Mouse (Mus musculus) C2C12 (cell line): Measurements from ENCODE around the gene Gm9999. TPM values are rescaled to one million over a fixed set of nuclear protein-coding genes. Genes with fewer than 3 reads are reported as not detected.
A peak's percentile ranks its signal among the peaks of the same experiment; 100 is the strongest.

Experiments used
- H3K27me3 ChIP-seq: one replicate; pipeline ENCODE4 v1.6.1; 2011; ENCODE audit not compliant: control insufficient read depth, insufficient read depth, insufficient read length
- H3K36me3 ChIP-seq: one replicate; pipeline ENCODE4 v1.6.1; 2011; ENCODE audit not compliant: control insufficient read depth, insufficient read depth
- H3K4me3 ChIP-seq: one replicate; pipeline ENCODE4 v1.5.1; 2011; ENCODE audit warnings: mild to moderate bottlenecking, control low read depth; ENCODE audit not compliant: poor library complexity, insufficient read depth, severe bottlenecking
- H3K79me2 ChIP-seq: one replicate; pipeline ENCODE4 v1.6.1; 2011; ENCODE audit not compliant: control insufficient read depth, insufficient read depth
- H3K79me3 ChIP-seq: one replicate; pipeline ENCODE4 v1.6.1; 2011; ENCODE audit warnings: low read depth, control low read depth
- H3ac ChIP-seq: one replicate; pipeline ENCODE3; 2011; ENCODE audit warnings: low read depth; ENCODE audit not compliant: control insufficient read depth, insufficient read length
- CEBPB ChIP-seq: IDR thresholded peaks from one replicate; pipeline ENCODE4 v1.6.1; 2011; ENCODE audit warnings: low read depth, mild to moderate bottlenecking, control low read depth, moderate library complexity
- CTCF ChIP-seq: IDR thresholded peaks from one replicate; pipeline ENCODE4 v1.5.1; 2011; ENCODE audit not compliant: control insufficient read depth, insufficient read depth, insufficient read length
- FOSL1 ChIP-seq: IDR thresholded peaks from one replicate; pipeline ENCODE4 v1.8.0; 2011; ENCODE audit warnings: mild to moderate bottlenecking, low read length; ENCODE audit not compliant: poor library complexity, insufficient read depth, severe bottlenecking
- MAX ChIP-seq: IDR thresholded peaks from one replicate; pipeline ENCODE4 v1.6.1; 2011; ENCODE audit warnings: mild to moderate bottlenecking, control low read depth
- MYOD1 ChIP-seq: IDR thresholded peaks from one replicate; pipeline ENCODE4 v1.6.1; 2011; ENCODE audit warnings: low read depth; ENCODE audit not compliant: control insufficient read depth, insufficient read length
- MYOG ChIP-seq: IDR thresholded peaks from one replicate; pipeline ENCODE4 v1.6.1; 2011; ENCODE audit not compliant: control insufficient read depth, insufficient read length; ENCODE audit errors: extremely low read depth
- USF1 ChIP-seq: IDR thresholded peaks from one replicate; pipeline ENCODE4 v1.6.1; 2011; ENCODE audit warnings: low read depth, mild to moderate bottlenecking, control low read depth, moderate library complexity
- polyA plus RNA-seq: library from polyadenylated mRNA; unstranded; fragments of >200 nt; fragmentation: generic; extraction: Trizol; gene quantifications from one replicate; pipeline ENCODE4 v1.2.1, GENCODE M21; 2012; ENCODE audit warnings: missing spikeins

The Gm9999 gene
- polyA plus RNA-seq, 1 experiment, result not detected

GRCm38 (mm10) chr7:47019641-47020040 lies 36.3 kb downstream of the Gm9999 start:
- Histone ChIP-seq H3K27me3 (no peaks in the 10 kb centered on the region), H3K4me3 (no peak overlapping the region), H3ac (no peak overlapping the region), H3K79me3 (no peaks in the 10 kb centered on the region), H3K36me3 (no peaks in the 10 kb centered on the region), H3K79me2 (no peaks in the 10 kb centered on the region)
- no peak for TF ChIP-seq MYOG
- no peak for TF ChIP-seq MAX
- TF ChIP-seq MYOD1, result no peak
- no peak for TF ChIP-seq FOSL1
- TF ChIP-seq CEBPB, result no peak
- no peak for TF ChIP-seq CTCF
- no peak for TF ChIP-seq USF1

- Histone ChIP-seq H3K4me3 (no peak overlapping the region), H3ac (no peak overlapping the region), H3K79me3 (no peaks in the 10 kb centered on the region), H3K36me3 (no peaks in the 10 kb centered on the region), H3K79me2 (no peaks in the 10 kb centered on the region), H3K27me3 (no peaks in the 10 kb centered on the region)
- TF ChIP-seq USF1, result no peak
- no peak for TF ChIP-seq FOSL1
- no peak for TF ChIP-seq CEBPB
- no peak for TF ChIP-seq CTCF
- TF ChIP-seq MYOG, result no peak
- no peak for TF ChIP-seq MAX
- no peak for TF ChIP-seq MYOD1
Measured at GRCm38 (mm10) chr7:47020956-47021355, 37.6 kb downstream of the Gm9999 start.

GRCm38 (mm10) chr7:47022482-47022881 lies 39.1 kb downstream of the Gm9999 start:
- Histone ChIP-seq H3K4me3 (no peak overlapping the region), H3K36me3 (no peaks in the 10 kb centered on the region), H3K27me3 (no peaks in the 10 kb centered on the region), H3ac (no peak overlapping the region), H3K79me3 (no peaks in the 10 kb centered on the region), H3K79me2 (no peaks in the 10 kb centered on the region)
- TF ChIP-seq USF1 (peak; percentile 2), MAX (no peak)

GRCm38 (mm10) chr7:47023530-47023929 lies 40.1 kb downstream of the Gm9999 start:
- no peak overlapping the region for H3K4me3 ChIP-seq
- no peaks in the 10 kb centered on the region for H3K27me3 ChIP-seq
- TF ChIP-seq USF1 (no peak), CEBPB (no peak), CTCF (peak; percentile 51), MYOD1 (no peak)
- H3K36me3 ChIP-seq, result no peaks in the 10 kb centered on the region
- H3K79me3 ChIP-seq, result no peaks in the 10 kb centered on the region
- H3ac ChIP-seq, result no peak overlapping the region
- H3K79me2 ChIP-seq, result no peaks in the 10 kb centered on the region

GRCm38 (mm10) chr7:47024454-47024853 lies 41.1 kb downstream of the Gm9999 start:
- Histone ChIP-seq H3K79me2 (no peaks in the 10 kb centered on the region), H3K79me3 (no peaks in the 10 kb centered on the region), H3K27me3 (no peaks in the 10 kb centered on the region), H3K36me3 (no peaks in the 10 kb centered on the region), H3ac (no peak overlapping the region), H3K4me3 (no peak overlapping the region)
- TF ChIP-seq CTCF (no peak), MYOG (no peak), USF1 (no peak), CEBPB (no peak)

GRCm38 (mm10) chr7:47025429-47025828 lies 42.0 kb downstream of the Gm9999 start:
- H3ac ChIP-seq, result no peak overlapping the region
- no peak overlapping the region for H3K4me3 ChIP-seq
- no peaks in the 10 kb centered on the region for H3K79me2 ChIP-seq
- H3K36me3 ChIP-seq, result no peaks in the 10 kb centered on the region
- TF ChIP-seq MYOG, result no peak
- no peak for TF ChIP-seq CTCF
- no peak for TF ChIP-seq MYOD1
- TF ChIP-seq MAX, result no peak
- TF ChIP-seq USF1, result no peak
- TF ChIP-seq FOSL1, result no peak
- no peak for TF ChIP-seq CEBPB
- H3K27me3 ChIP-seq, result no peaks in the 10 kb centered on the region
- no peaks in the 10 kb centered on the region for H3K79me3 ChIP-seq
